Mouse (Mus musculus) spleen, adult 2 months (tissue): Measurements from ENCODE around the gene Zfp810.

Source experiments
- CTCF ChIP-seq: fragments of 200-500 bp; IDR thresholded peaks from 2 replicates; pipeline ENCODE4 v1.5.1; 2011; ENCODE audit warnings: mild to moderate bottlenecking, inconsistent platforms; ENCODE audit not compliant: insufficient read depth, insufficient read length, insufficient replicate concordance; ENCODE audit errors: extremely low read depth
- POLR2A ChIP-seq: fragments of 200-500 bp; IDR thresholded peaks from 2 replicates; pipeline ENCODE4 v1.6.1; 2011; ENCODE audit warnings: low read depth, low read length, inconsistent platforms

GRCm38 (mm10) chr9:22319109-22319508, 11.7 kb upstream of the Zfp810 start:
- TF ChIP-seq CTCF (no peak), POLR2A (no peak)
